Mouse (Mus musculus): Measurements from ENCODE around the gene Fam129b.

Gene Fam129b

GRCm38 (mm10) chr2:32860799-32861198, 15.1 kb upstream of the Fam129b start:
- DNase-seq: no peak

- DNase-seq: no peak
These were observed 12.6 kb upstream of the Fam129b start for GRCm38 (mm10) chr2:32863317-32863716.

- DNase-seq: peak; percentile 52
These were observed 11.2 kb upstream of the Fam129b start for GRCm38 (mm10) chr2:32864755-32865154.

DNA sequence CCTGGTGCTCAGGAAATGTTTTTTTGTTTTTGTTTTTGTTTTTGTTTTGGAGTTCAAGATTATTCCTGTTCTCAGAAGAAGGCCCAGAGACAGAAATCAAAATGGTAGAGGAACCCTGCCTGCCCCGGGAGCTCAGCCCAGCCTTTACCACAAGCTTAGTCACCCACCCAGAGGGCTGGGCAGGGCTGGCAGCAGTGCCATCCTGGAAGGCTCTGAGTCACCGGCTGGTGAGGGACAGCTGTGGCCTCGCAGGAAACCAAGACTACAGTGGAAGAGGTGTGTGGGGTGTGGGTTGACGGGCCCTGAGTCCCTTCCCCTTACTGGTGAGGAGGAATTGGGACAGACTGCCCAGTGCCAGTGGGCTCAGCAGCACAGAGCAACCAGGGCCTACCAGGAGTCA, 8.6 kb upstream of the Fam129b start:
- no peak for DNase-seq

- no peak for DNase-seq
These were observed 6.1 kb upstream of the Fam129b start for GRCm38 (mm10) chr2:32869721-32870274.

GRCm38 (mm10) chr2:32870275-32871100, 5.4 kb upstream of the Fam129b start:
- no peak for DNase-seq

GRCm38 (mm10) chr2:32874070-32874469, 1.8 kb upstream of the Fam129b start:
- DNase-seq: no peak

DNA sequence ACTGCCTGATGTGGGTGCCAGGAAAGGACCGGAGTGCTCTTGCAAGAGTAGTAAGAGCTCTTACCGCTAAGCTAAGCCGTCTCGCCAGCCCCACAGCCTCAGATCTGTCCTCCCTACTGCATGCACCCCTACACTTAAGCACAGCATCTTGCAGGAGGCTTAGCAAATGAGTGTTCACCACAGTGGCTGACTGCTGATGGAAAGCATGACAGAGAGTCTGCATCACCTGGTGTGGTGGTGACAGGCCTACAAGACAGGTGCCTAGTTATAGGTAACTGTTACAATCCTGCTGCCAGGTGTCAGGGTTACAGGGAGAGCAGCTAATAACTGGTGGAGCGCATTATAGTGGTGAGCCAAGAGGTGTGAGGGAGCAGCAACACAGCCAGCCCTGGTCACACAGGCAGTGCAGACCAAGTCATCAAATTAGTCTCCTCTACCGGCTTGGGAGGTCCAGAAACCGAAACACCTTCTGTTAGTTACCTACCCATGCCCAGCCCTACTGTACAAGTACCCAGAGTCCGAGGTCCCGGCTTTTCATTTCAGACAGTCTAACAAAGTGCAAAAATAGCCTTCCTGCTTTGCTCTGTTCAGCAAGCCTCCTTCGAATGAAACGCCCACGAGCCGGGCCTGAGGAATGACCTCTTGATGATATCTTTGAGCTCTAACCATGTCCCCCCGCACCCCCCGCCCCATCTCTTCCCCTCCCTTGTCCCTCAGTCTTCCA, 801 bp upstream of the Fam129b start:
- DNase-seq: no peak

GRCm38 (mm10) chr2:32876490-32877302, 782 bp downstream of the Fam129b start:
- peak; percentile 41 for DNase-seq

DNA sequence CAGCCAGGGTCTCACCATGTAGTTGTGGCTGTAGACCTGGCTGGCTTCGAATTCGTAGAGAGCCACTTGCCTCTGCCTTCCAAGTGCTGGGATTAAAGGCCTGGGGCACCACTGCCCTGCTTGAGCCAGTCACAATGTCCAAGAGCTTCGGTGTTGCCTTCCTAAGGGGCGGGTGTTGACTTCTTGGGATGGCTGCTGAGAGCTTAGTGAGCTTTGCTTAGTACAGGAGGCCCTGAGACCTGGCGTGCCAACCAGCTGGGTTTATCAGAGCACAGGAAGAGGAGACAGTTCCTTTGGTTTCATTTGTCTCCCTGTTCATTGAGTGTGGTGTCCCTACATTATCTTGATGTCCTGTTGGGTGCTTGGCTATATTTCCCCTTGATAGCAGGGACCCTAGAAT, 1.4 kb downstream of the Fam129b start:
- no peak for DNase-seq

GRCm38 (mm10) chr2:32877761-32878393, 2.0 kb downstream of the Fam129b start:
- no peak for DNase-seq

DNA sequence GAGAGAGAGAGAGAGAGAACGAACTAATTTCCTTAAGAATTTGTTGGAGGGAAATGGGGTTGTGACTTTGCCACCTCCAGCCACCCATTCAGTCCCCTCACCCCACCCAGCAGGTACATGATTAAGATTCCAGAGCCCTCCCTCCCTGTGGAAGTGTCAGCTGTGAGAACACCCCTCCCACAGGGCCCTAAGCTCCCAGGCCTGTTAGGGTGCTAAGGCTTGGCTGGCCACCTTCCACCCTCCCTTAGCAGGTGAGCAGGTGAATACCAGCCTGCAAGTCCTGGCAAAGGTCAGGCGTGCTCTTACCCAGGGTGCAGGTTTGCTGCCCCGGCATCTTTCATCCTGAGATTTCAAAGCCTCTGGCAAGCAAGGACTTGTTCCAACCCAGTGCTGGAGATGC, 2.5 kb downstream of the Fam129b start:
- no peak for DNase-seq

DNA sequence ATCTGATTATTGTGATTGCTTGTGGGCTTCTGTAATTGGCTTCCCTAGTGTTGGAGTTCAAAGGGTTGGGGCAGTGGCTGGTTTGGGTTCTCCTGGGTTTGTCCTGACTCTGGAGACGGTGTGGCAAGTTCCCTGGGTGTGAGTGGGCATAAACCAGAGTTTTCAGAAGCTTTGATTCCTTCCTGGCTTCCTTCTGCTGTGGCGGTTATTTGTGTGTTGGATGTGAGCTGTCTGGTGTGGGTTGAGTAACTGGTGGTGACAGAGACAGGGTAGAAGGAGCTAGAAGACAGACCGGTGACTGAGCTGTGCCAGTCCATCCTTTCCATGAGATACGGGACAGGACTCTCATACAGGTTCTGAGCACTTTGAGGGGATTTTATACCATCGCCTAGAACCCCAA, 3.7 kb downstream of the Fam129b start:
- DNase-seq: no peak

GRCm38 (mm10) chr2:32881054-32881453, 5.1 kb downstream of the Fam129b start:
- no peak for DNase-seq

- peak; percentile 42 for DNase-seq
These were observed 5.8 kb downstream of the Fam129b start for GRCm38 (mm10) chr2:32881723-32882122.

GRCm38 (mm10) chr2:32882283-32883043, 6.5 kb downstream of the Fam129b start:
- no peak for DNase-seq

- DNase-seq: no peak
These were observed 8.8 kb downstream of the Fam129b start for GRCm38 (mm10) chr2:32884745-32885144.

DNA sequence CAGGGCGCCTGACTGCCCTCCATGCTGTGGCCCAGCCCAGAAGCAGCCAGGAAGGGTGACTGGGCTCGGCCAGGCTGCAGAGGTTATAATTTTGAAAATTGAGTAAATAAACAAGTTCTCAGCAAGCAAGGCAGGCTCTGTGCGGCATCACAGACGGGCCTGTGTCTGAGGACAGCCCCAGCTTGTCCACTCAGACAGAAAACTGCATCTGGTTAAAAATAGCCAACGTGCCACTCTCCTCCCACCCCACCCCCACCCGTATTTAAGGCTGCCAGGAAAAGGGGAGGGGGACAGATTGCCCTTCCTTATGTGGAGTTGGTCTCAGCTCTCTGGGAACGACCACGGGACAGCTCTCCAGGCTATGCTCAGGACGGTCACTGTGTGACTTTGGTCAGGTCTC, 12.1 kb downstream of the Fam129b start:
- no peak for DNase-seq

DNA sequence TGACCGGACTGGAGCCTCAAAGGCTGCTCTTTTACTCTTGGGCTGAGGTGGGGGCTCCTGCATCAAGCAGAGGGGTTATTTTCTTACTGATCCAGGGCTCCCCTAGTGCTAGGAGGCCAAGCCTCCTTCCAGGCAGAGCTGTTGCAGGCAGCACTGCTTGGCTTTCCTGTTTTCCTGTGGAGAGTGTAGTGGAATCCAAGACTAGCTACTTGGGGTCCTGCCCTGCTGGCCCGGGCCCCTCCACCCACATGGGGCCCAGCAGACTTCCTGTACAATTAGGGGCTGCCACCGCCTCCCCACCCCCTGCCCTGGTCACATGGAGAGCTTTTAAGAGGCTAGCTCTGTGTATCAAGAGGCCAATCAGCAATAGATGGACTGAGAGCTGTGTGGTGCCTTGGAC, 12.6 kb downstream of the Fam129b start:
- DNase-seq: no peak

DNA sequence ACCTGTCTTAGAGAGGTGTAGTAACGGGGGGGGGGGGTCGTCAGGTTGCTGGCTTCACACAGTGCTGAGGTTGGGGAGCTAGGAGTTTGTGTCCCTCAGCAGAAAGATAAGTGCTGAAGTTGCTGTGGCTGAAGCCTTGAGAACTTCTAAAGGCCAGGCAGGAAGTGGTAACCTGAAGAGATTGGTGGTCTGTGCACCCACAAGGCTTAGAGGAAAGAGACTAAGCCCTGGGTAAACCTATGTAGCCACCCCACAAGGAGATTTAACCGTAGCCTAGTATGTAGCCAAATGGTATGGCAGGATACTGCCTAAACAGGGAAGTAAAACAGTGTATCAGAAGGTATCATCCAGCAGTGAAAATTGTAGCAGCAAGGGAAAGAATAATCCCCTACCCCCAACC, 14.4 kb downstream of the Fam129b start:
- no peak for DNase-seq

- no peak for DNase-seq
These were observed 15.4 kb downstream of the Fam129b start for GRCm38 (mm10) chr2:32891278-32891677.

GRCm38 (mm10) chr2:32892490-32892889, 16.6 kb downstream of the Fam129b start:
- no peak for DNase-seq

All from cerebellum, adult 9-10 months (tissue).